Mouse (Mus musculus) liver, embryonic 15.5 days (tissue): ENCODE measurements at regions not wholly inside any gene's neighbourhood (a gene's known extent, or its start where the extent isn't known, plus 50 kb on each side); places are given as distances from the start of the nearest gene placed in this dataset.
A peak's percentile ranks its signal among the peaks of the same experiment; 100 is the strongest.

Experiments used
- ATAC-seq: fragments of 200-750 bp; cut with Nextera tagmentation; 2 replicates; pipeline ENCODE4 v1.8.0; 2017; ENCODE audit warnings: moderate number of reproducible peaks, mild to moderate bottlenecking, moderate library complexity; ENCODE audit not compliant: insufficient read depth
- H3K27ac ChIP-seq: fragments of 300-500 bp; sonication (generic); replicated peaks from 2 replicates; pipeline ENCODE4 v1.5.1; 2015; ENCODE audit warnings: mild to moderate bottlenecking, inconsistent platforms
- H3K27me3 ChIP-seq: fragments of 300-500 bp; sonication (generic); 2 replicates; pipeline ENCODE4 v1.6.1; 2015; ENCODE audit warnings: mild to moderate bottlenecking, inconsistent platforms
- H3K36me3 ChIP-seq: fragments of 300-500 bp; sonication (generic); replicated peaks from 2 replicates; pipeline ENCODE4 v1.6.1; 2015; ENCODE audit warnings: moderate library complexity, mild to moderate bottlenecking, inconsistent platforms
- H3K4me1 ChIP-seq: fragments of 300-500 bp; sonication (generic); replicated peaks from 2 replicates; pipeline ENCODE4 v1.6.1; 2015; ENCODE audit warnings: inconsistent platforms
- H3K4me2 ChIP-seq: fragments of 300-500 bp; sonication (generic); 2 replicates; pipeline ENCODE4 v1.6.1; 2015; ENCODE audit warnings: moderate library complexity, mild to moderate bottlenecking, inconsistent platforms
- H3K4me3 ChIP-seq: fragments of 300-500 bp; sonication (generic); replicated peaks from 2 replicates; pipeline ENCODE4 v1.5.1; 2015; ENCODE audit warnings: mild to moderate bottlenecking, inconsistent platforms
- H3K9ac ChIP-seq: fragments of 300-500 bp; sonication (generic); 2 replicates; pipeline ENCODE4 v1.6.1; 2015; ENCODE audit warnings: moderate library complexity, mild to moderate bottlenecking, inconsistent platforms
- H3K9me3 ChIP-seq: fragments of 300-500 bp; sonication (generic); replicated peaks from 2 replicates; pipeline ENCODE4 v1.6.1; 2016; ENCODE audit warnings: inconsistent platforms
- WGBS: fragments of 180-500 bp; shearing (Covaris S2); methylation state at CpG from one replicate; pipeline ENCODE4 v1.1.7; 2015; ENCODE audit warnings: mixed read lengths; ENCODE audit not compliant: insufficient replicate concordance; 5-methylcytosine and 5-hydroxymethylcytosine counted together

DNA sequence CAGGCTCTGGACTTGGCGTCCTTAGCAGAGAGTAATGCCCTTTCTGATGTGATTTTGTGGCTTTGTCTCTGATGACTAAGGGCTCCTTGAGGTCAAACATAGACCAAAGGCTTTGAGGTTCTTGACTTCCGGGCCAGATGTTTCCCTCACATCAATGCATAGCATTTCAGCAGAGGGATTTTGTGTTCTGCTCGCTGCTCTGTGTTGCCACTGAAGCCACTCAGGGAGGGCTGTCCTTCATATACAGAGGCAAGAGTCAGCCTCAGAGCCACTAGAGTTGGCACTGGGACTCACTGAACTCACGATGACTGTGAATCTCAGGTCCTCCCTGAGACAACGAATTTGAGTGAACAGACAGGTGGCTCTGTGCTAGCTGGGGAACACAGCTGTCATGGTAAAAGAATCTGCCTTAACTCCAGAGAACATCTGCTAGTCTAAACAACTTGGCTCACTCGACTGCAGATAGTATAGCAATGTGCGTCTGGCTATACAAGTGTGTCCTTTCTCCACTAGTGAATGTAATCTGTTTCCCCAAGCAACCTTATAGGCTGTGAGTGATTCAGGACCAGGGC is 74.3 kb downstream of the Gp2 start:
- no peak overlapping the region for H3K9ac ChIP-seq
- no peaks in the 10 kb centered on the region for H3K9me3 ChIP-seq
- no peaks in the 10 kb centered on the region for H3K36me3 ChIP-seq
- no peaks in the 10 kb centered on the region for H3K27me3 ChIP-seq
- ATAC-seq = no peak
- no peaks in the 10 kb centered on the region for H3K4me1 ChIP-seq
- H3K4me2 ChIP-seq = no peak overlapping the region
- H3K4me3 ChIP-seq = no peak overlapping the region
- no peak overlapping the region for H3K27ac ChIP-seq
- WGBS = 46% methylated on average over 7 of the region's 7 CpGs

GRCm38 (mm10) chr7:119379935-119380334 is 79.2 kb downstream of the Gp2 start:
- H3K27me3 ChIP-seq = no peaks in the 10 kb centered on the region
- H3K4me1 ChIP-seq = no peaks in the 10 kb centered on the region

DNA sequence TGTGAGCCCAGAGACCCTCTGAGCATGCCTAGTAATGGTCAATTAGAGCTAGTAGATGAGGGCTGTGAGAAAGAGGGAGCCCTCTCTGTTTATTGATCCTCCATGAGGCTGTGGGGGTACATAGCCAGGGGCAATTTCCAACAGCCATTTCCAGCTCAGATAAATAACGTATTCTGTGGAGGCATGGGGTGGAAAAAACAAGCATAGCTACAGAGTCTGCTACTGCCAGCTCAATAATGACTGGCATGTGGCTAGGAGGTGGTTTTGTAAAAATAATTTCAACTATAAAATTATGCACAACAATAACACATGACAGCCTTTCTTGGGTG is 94.9 kb downstream of the Gp2 start:
- no peaks in the 10 kb centered on the region for H3K4me1 ChIP-seq
- H3K4me2 ChIP-seq = no peak overlapping the region
- H3K9ac ChIP-seq = no peak overlapping the region
- H3K27ac ChIP-seq = no peak overlapping the region
- ATAC-seq = no peak
- no peaks in the 10 kb centered on the region for H3K36me3 ChIP-seq
- H3K9me3 ChIP-seq = no peaks in the 10 kb centered on the region
- 39% methylated on average over 1 of the region's 1 CpGs for WGBS
- no peak overlapping the region for H3K4me3 ChIP-seq
- no peaks in the 10 kb centered on the region for H3K27me3 ChIP-seq

More at GRCm38 (mm10) chr7:119379935-119380334, 79.2 kb downstream of the Gp2 start:
- Histone ChIP-seq H3K4me2 (no peak overlapping the region), H3K9ac (no peak overlapping the region), H3K36me3 (no peaks in the 10 kb centered on the region), H3K9me3 (no peaks in the 10 kb centered on the region), H3K27ac (no peak overlapping the region), H3K4me3 (no peak overlapping the region)
- WGBS = 54% methylated on average over 3 of the region's 3 CpGs
- ATAC-seq = no peak

DNA sequence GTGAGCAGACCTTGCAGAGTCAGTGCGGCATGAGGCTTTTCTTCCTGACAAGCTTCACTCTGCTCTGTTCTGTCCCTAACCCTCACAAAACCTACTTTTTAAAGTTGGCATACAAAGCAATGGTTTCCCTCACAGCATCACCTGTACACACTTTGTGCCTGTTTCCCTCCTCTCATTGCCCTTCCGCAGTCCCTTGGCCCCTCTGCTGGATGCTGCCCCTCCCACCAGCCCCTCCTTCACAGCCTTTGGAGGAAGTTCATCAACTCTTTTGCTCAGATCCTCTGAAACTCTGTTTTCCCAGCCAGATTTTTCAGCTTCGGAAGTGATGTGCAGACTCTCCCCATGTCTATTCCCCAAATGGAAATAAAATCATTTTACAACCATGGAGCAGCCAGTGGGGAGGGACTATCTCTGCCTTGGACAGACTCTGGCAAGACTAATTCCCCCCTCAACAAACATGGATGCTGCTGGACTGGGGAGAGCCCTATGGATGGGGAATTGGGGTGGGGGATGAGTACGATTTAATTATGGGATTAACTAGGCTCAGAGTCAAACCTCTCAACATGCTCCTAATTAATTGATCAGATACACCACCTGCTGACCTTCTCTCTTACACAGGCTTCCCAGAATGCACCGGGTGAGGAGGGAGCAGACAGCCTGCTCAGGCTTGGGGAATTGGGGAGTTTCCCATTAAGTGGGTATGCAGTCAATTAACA is 95.4 kb downstream of the Gp2 start:
- no peak for ATAC-seq
- 62% methylated on average over 5 of the region's 5 CpGs for WGBS

DNA sequence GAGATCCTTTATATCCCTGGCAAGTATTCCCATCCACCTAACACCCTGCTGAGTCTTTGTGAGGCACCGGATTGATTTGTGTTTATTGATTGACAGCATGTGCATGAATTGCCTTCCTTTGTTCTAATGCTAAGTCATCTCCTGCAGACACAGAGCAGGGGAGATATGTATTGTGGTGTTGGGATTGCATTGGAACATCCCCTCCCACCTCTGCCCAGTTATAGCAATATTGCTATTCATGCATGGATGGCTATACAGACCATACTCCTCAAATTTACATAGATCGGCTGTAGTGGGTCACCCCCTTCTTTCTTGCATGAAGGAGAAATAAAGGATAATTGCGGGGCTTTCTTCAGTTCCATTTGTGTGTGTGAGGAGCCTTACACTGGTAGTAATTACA is 101.7 kb downstream of the Gp2 start:
- no peak overlapping the region for H3K4me2 ChIP-seq
- H3K27ac ChIP-seq = no peak overlapping the region
- no peaks in the 10 kb centered on the region for H3K27me3 ChIP-seq
- H3K9ac ChIP-seq = no peak overlapping the region
- no peak for ATAC-seq
- no peaks in the 10 kb centered on the region for H3K36me3 ChIP-seq
- WGBS = 60% methylated on average over 3 of the region's 3 CpGs
- no peak overlapping the region for H3K4me3 ChIP-seq
- no peaks in the 10 kb centered on the region for H3K4me1 ChIP-seq
- H3K9me3 ChIP-seq = no peaks in the 10 kb centered on the region

More for the DNA sequence above, 95.4 kb downstream of the Gp2 start:
- Histone ChIP-seq H3K27me3 (no peaks in the 10 kb centered on the region), H3K4me2 (no peak overlapping the region), H3K9ac (no peak overlapping the region), H3K4me3 (no peak overlapping the region), H3K4me1 (no peaks in the 10 kb centered on the region), H3K36me3 (no peaks in the 10 kb centered on the region), H3K9me3 (no peaks in the 10 kb centered on the region), H3K27ac (no peak overlapping the region)

DNA sequence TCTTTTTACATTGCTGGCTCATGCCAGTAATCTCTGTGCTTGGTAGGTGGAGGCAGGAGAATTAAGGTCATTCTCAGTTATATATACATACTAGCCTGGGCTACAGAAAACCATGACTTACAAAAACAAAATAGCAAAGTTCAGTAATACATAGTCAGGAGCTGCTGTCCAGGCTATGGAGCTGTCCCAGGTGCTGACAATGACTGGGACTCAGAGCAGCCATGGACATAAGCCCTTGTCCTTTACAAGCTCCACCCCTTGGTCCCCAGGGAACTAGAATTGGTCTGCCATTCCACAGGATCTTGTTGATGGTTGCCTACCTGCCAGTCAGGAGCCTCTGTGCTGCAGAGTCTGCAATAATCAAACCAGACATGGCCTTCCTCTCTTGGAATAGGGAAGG is 102.8 kb downstream of the Gp2 start:
- no peak overlapping the region for H3K4me2 ChIP-seq
- no peak overlapping the region for H3K27ac ChIP-seq
- no peak overlapping the region for H3K9ac ChIP-seq
- H3K9me3 ChIP-seq = no peaks in the 10 kb centered on the region
- H3K36me3 ChIP-seq = no peaks in the 10 kb centered on the region
- no peaks in the 10 kb centered on the region for H3K4me1 ChIP-seq
- no peak overlapping the region for H3K4me3 ChIP-seq
- no peaks in the 10 kb centered on the region for H3K27me3 ChIP-seq
- ATAC-seq = no peak

DNA sequence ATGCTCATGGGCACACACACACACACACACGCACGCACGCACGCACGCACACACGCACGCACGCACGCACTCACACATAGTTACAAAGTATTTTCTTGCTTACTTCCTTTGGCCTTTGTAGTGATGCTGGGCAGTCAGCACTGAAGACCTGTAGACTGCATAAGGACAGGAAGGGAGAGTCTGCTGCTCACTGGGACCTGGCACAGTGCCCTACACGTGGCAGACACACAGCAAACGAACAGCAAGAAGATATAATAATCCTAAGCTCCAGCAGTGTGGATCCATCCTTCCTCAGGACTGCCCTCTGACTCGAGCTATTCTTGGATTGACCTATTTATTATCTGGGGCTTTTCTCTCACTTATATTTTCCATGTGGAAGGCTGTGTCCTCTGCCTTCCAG is 106.5 kb downstream of the Gp2 start:
- Histone ChIP-seq H3K27me3 (no peaks in the 10 kb centered on the region), H3K27ac (no peak overlapping the region), H3K9ac (no peak overlapping the region), H3K9me3 (no peaks in the 10 kb centered on the region), H3K36me3 (no peaks in the 10 kb centered on the region), H3K4me1 (no peaks in the 10 kb centered on the region), H3K4me3 (no peak overlapping the region), H3K4me2 (no peak overlapping the region)
- ATAC-seq = no peak
- 72% methylated on average over 12 of the region's 12 CpGs for WGBS

GRCm38 (mm10) chr7:119350641-119351040 is 108.4 kb downstream of the Gp2 start:
- ATAC-seq = no peak
- 63% methylated on average over 1 of the region's 1 CpGs for WGBS
- Histone ChIP-seq H3K27ac (no peak overlapping the region), H3K9ac (no peak overlapping the region), H3K4me1 (no peaks in the 10 kb centered on the region), H3K36me3 (no peaks in the 10 kb centered on the region), H3K4me2 (no peak overlapping the region), H3K9me3 (no peaks in the 10 kb centered on the region), H3K27me3 (no peaks in the 10 kb centered on the region), H3K4me3 (no peak overlapping the region)

DNA sequence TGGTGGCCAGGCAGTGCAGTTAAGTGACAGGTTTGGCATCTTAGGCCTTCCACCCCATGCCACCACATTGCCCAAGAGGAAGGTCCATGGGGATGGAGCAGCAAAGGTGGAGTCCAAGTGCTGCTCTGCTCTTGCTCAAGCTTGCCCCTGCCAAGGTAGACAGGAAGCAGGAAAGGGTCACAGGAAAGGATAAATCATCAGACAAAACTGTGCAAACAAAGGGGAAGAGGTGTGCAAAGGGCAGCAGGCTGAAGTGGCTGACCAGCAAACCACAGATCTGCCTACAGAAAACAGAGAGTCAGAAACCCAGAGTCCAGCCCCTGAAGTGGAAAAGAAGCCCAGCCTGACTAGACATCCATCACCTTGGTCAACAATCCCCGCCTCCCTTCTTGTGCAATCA is 115.7 kb downstream of the Gp2 start:
- Histone ChIP-seq H3K9me3 (no peaks in the 10 kb centered on the region), H3K4me1 (no peaks in the 10 kb centered on the region), H3K4me3 (no peak overlapping the region), H3K36me3 (no peaks in the 10 kb centered on the region), H3K27me3 (no peaks in the 10 kb centered on the region), H3K4me2 (no peak overlapping the region), H3K9ac (no peak overlapping the region), H3K27ac (no peak overlapping the region)
- WGBS = 26% methylated on average over 1 of the region's 1 CpGs
- ATAC-seq = 0 out of 2 replicates have a peak, but pooled peaks have one; percentile 25

DNA sequence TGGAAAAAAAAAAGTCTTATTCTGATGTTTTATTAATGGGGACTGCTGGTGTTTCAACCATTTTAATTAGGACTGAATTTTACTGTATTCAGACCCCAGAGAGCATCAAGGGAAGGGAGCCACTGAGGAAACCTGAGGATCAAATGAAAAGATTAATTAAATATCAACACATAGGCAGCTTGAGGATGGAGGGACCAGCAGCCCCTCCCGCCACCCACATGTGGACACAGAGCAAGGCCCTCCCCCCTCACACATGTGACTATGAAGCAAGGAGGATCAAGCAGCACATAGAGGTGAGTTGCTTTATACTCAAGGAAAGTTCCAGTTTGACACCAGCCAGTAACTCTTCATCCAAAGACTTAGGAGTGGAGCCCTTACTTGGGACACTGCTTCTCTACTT is 126.0 kb downstream of the Gp2 start:
- Histone ChIP-seq H3K27ac (no peak overlapping the region), H3K9me3 (no peaks in the 10 kb centered on the region), H3K9ac (no peak overlapping the region), H3K4me3 (no peak overlapping the region), H3K27me3 (no peaks in the 10 kb centered on the region), H3K4me2 (no peak overlapping the region), H3K36me3 (no peaks in the 10 kb centered on the region), H3K4me1 (no peaks in the 10 kb centered on the region)
- ATAC-seq = no peak
- 58% methylated on average over 1 of the region's 1 CpGs for WGBS

DNA sequence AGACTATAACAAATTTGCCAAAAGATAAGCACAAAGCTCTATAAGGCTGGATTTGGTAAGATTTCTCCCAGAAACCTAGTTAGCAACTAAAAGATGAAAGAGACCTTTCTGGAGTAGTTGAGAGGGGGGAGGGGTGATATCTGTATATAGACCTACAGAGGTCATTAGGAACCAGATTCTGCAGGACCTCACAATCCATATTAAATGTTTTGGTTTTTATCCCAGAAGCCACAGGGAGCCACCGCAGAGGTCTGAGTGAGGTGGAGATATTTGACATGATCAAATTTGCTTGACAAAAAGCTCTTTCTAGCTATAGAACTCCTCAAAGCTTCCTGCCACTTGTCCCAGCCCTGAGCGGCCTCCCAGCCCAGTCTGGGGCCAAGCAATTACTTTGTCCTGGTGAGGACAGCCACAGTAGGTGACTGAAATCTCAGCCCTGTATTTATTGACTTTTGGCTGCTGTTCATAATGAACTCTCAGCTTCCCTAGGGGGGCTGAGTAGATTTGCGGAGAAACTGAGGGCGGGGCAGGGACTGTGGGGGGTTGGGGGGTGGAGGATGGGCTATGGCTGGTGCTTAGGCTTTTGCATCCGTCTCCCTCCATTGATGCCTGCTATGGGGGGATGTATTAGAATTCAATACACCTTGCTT is 128.5 kb downstream of the Gp2 start:
- Histone ChIP-seq H3K4me3 (no peak overlapping the region), H3K36me3 (no peaks in the 10 kb centered on the region), H3K27ac (no peak overlapping the region), H3K9ac (no peak overlapping the region), H3K4me2 (no peak overlapping the region), H3K4me1 (no peaks in the 10 kb centered on the region), H3K9me3 (no peaks in the 10 kb centered on the region), H3K27me3 (no peaks in the 10 kb centered on the region)
- WGBS = 21% methylated on average over 5 of the region's 5 CpGs
- no peak for ATAC-seq
